Mouse (Mus musculus): ENCODE measurements at regions not wholly inside any gene's neighbourhood (a gene's known extent, or its start where the extent isn't known, plus 50 kb on each side); places are given as distances from the start of the nearest gene placed in this dataset.

GRCm38 (mm10) chr3:8293036-8293435, 1316.8 kb downstream of the Zfp704 start:
- TF ChIP-seq POLR2A (IDR thresholded peaks at IDR 0.05; ENCODE audit: insufficient read length, low read depth) (no peak), MYOG (IDR thresholded peaks at IDR 0.05; ENCODE audit: control insufficient read depth in 1 of 3, insufficient read depth in 1 of 3, insufficient read length in 2 of 3, low read depth in 2 of 3) (no peak), POLR2AphosphoS2 (IDR thresholded peaks at IDR 0.05; ENCODE audit: insufficient read length, low read depth) (no peak), MAX (IDR thresholded peaks at IDR 0.05; ENCODE audit: low read depth) (no peak)

All from myocyte (in vitro differentiated cells).